Mouse (Mus musculus): Measurements from ENCODE around the gene Col5a1.

- TF ChIP-seq POLR2A (IDR thresholded peaks at IDR 0.05; ENCODE audit: insufficient read length, low read depth) (no peak), TCF3 (IDR thresholded peaks at IDR 0.05; ENCODE audit: insufficient read length, low read depth) (no peak), MAX (IDR thresholded peaks at IDR 0.05; ENCODE audit: low read depth) (no peak), MYOG (IDR thresholded peaks at IDR 0.05; ENCODE audit: control insufficient read depth in 1 of 3, insufficient read depth in 1 of 3, insufficient read length in 2 of 3, low read depth in 2 of 3) (no peak), E2F4 (IDR thresholded peaks at IDR 0.05; ENCODE audit: insufficient read depth) (no peak), POLR2AphosphoS2 (IDR thresholded peaks at IDR 0.05; ENCODE audit: insufficient read length, low read depth) (no peak), TCF12 (IDR thresholded peaks at IDR 0.05; ENCODE audit: insufficient read depth, poor library complexity, severe bottlenecking) (no peak), USF1 (IDR thresholded peaks at IDR 0.05; ENCODE audit: low read depth) (no peak), MYOD1 (IDR thresholded peaks at IDR 0.05; ENCODE audit: control insufficient read depth in 1 of 3, insufficient read length in 2 of 3, low read depth in 2 of 3) (no peak), CEBPB (IDR thresholded peaks at IDR 0.05; ENCODE audit: insufficient read depth, poor library complexity, severe bottlenecking) (no peak), SRF (IDR thresholded peaks at IDR 0.05; ENCODE audit: control insufficient read depth, insufficient read length, low read depth) (no peak), REST (IDR thresholded peaks at IDR 0.05; ENCODE audit: insufficient read depth, insufficient read length) (no peak)
These were observed 11.0 kb upstream of the Col5a1 start for GRCm38 (mm10) chr2:27875231-27875630.

Measured in myocyte (in vitro differentiated cells).